Mouse (Mus musculus): ENCODE results near the gene Wwox.

Wwox gene

DNA sequence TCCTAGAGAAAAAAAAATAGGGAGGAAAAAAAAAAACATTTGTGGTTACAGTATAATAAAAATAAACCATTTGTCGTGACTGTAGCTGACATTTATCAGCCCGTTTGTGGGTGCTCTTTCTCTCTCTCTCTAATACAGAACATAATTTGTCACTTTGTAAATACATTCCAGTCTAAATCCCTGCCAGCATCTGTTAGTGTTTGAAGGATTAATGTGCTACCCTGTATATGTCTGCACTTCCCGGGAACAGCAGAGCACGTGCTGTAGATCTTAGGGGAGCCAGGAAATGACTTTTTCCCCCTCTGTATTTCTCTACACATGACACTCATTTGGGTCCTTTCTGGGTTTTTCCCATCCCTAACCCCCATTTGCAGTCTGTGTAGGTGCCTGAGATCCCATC is 219.0 kb downstream of the Wwox start:
- DNase-seq (ENCODE audit: low read depth in 2 of 2, low spot score in 2 of 2): no peak

DNA sequence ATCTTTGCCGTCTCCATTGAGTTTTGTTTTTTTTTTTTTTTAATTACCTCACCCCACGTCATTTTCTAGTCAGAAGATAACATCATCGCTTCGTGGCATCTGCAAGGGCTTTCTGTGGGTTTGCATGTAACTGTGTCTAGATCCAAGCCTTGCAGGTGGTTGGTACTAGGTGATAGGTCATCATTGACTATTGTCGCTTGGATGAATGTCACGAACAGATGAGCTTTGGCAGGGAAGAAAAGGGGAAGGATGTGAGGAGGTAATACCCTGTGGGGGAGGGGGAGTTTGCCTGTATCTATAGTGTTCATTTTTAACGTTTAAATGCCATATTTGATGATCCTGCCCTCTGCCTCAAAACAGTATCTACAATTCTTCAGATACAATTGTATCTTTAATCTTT is 223.6 kb downstream of the Wwox start:
- no peak for DNase-seq (ENCODE audit: low read depth in 2 of 2, low spot score in 2 of 2)

DNA sequence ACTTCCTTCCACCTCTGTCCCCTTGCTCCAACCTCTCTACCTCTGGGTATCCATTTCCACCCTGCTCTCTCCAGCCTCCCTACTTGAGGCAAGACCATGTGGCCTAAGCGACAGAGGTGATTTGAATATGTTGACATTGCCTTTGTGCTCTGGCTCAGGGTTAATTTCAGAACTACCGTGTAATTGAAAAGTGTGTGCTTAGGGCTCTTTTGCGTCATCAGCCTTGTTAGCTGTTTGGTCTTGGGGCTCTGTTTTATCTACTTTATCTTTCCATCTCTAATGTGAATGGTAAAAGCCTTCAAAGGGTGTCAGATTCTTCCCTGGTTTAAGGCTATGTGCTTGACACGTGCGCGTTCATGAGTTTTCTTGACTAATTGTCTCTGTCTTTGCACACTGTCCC is 226.1 kb downstream of the Wwox start:
- no peak for DNase-seq (ENCODE audit: low read depth in 2 of 2, low spot score in 2 of 2)

DNA sequence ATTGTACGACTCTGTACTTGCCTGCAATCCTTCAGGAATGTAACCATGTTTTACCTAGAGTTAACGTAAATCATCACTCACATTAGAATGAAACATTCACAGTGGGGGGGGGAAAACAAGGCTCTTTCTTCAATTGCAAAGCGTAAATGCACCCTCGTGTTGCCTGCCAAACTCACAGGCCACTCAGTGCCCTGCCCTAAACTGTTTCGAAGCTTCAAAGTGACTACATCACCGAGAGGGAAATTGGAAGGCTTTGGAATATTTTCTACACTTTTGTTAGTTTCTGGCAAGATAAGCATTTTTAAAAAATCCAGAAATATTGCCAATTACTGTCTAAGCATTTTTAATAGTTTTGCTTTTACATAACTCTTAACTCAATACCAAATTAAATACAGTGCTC is 231.3 kb downstream of the Wwox start:
- no peak for DNase-seq (ENCODE audit: low read depth in 2 of 2, low spot score in 2 of 2)

DNA sequence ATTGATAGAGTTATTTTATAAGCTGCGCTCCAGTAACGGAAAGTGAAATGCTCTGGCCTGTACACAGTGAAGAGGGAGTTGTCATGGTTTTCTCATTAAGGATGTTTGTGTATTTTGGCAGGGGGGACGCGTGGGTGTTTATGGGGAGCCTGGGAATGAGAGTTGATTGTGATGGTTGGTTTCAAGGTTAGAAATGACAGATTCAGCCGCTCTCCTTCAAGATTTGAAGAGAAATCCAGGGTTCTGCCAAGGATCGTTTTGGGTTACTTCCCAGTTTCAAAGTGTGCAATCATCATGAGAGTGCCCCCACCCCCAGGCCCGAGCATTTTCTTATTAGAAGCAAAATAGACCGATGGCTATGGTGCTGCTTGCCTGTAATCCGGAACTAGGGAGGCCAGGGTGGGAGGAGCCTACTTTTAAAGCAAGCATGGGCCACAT is 231.8 kb downstream of the Wwox start:
- DNase-seq (ENCODE audit: low read depth in 2 of 2, low spot score in 2 of 2): no peak

DNA sequence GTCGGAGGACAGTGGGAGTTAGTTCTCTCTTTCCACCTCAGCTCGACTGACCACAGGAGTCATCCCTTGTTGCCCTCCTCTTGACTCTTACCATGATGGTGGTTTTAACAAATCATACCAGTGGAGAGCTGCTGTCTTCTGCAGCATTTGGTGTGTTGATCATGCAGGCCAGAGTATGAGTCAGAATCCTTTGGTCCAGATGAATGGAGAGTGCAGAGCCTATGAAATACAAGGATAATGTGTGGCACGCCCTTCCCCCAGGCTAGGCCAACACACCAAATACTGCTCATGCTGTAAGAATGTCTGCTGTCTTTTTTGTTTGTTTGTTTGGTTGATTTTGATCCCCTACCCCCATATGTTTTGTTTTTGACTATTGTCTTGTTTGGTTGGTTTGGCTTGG is 234.0 kb downstream of the Wwox start:
- no peak for DNase-seq (ENCODE audit: low read depth in 2 of 2, low spot score in 2 of 2)

DNA sequence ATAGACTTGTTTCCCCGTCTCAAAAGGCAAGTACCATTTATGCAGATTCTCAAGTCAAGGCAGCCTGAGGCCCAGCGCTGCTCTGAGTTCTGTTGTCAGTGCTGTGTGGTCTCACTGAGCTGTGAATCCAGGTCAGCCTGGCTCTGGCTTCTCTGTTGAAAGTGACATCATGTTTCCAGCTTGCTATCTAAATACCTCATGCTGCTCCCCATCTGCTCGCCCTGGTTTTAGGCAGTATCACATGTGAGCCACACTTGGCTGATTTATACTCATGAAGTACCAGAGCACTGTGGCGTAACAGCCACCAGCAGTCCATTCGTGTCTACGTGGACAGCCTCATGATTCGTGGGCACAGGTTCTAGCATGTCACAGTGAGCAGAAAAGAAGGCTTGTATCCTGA is 235.7 kb downstream of the Wwox start:
- DNase-seq (ENCODE audit: low read depth in 2 of 2, low spot score in 2 of 2): no peak

DNA sequence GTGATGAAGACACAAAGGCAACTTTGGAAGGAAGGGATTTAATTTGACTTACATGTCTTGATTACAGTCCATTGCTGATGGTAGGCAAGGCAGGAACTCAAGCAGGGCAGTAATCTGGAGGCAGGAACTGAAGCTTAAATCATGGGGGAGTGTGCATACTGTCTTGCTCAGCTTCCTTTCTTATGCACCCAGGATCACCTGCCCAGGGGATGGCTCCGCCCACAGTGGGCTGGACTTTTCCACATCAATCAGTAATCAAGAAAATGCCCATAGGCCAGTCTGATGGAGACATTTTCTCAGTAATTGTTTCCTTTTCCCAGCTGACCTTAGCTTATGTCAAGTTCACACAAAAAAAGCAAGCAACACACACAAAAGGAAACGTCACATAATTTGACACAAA is 237.5 kb downstream of the Wwox start:
- no peak for DNase-seq (ENCODE audit: low read depth in 2 of 2, low spot score in 2 of 2)

DNA sequence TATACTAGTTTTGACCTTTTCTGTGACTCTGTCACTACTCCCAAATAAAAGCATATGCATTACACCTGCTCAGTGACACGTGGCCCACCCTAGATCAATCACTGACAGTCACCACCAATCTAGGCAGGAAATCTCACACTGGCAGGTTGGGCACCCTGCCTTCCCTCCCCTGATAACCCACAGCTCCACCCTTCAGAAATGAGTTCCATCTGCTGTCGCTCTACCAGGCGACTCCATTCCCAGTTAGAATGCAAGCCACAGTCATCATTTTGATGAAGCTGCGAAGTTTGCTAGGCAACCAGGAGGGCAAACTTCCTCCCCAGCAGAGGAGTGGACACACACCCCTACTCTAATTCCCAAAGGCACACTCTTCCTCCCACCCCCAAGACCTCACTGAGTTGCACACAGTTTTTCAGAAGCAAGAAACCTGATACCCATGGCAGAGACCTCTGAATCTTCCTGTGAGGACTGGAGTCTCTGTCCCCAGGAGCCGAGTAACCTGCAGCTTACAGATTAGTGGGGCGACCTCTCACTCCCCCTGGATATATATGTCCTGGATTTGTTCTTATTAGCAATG is 238.2 kb downstream of the Wwox start:
- DNase-seq (ENCODE audit: low read depth in 2 of 2, low spot score in 2 of 2): no peak

DNA sequence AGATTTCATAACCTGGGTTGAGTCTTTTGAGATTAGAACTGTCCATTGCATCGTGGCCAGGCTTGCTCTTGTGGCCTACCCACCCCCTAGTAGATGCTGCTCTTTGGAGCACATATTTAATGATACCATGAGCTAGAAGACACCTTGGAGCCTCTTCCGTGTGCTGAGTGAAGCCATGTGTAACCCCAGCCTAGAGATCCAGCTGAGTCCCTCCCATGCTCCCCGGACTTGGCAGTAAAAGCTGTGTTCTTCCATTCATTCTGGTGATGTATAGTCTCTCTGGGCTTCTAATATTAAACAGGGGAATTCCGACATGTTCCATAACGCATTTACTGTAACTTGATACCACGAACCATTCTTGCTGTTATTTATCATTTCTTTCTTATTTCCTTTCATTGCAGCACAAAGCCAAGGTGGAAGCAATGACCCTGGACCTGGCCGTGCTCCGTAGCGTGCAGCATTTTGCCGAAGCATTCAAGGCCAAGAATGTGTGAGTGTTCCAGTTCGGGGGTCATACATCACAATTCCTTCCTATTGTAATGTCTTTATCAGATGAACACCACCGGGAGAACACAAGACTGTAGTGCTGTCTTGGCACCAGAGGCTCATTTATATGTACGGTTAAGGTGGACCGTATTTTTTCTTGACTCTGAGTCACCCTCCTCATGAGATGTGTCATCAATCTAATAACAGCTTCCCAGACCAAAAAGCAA is 240.1 kb downstream of the Wwox start:
- DNase-seq (ENCODE audit: low read depth in 2 of 2, low spot score in 2 of 2): no peak

DNA sequence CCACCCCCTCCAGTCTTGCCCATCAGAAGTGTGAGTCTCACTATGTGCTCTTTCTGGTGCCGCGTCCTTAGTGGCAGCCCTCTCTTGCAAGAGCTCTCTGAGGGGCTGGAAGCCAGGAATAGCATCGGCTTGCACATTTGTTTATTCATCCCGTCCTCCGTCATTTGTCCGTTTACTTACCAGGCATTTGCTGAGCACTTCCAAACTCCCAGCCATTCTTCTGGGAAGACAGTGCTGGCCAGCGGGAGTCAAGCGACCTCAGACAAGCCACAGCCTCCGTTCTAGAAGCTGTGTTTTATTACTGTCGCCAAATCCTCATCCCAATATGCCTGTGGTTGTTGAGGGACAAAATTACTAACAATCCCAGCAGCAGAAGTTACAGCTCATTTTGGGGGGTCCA is 241.7 kb downstream of the Wwox start:
- DNase-seq (ENCODE audit: low read depth in 2 of 2, low spot score in 2 of 2): no peak

DNA sequence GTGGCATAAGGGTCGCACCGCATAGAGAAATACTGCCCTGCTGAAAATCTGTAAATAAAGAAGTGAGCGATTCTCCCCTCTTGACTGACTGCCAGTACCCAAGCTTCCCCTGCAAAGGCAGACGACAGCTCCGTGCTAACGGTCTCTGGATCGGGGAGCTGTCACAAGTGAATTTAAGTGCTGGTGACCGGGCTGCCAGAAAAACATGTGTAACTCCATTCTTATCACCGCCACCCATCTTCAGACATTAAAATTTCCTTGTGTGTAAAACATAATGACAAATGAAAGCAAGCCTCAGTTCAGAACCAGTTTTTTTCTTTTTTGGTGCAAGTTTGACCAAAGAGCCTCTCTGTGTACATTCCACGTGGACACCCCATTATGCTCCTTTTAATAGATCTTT is 242.7 kb downstream of the Wwox start:
- DNase-seq (ENCODE audit: low read depth in 2 of 2, low spot score in 2 of 2): no peak

DNA sequence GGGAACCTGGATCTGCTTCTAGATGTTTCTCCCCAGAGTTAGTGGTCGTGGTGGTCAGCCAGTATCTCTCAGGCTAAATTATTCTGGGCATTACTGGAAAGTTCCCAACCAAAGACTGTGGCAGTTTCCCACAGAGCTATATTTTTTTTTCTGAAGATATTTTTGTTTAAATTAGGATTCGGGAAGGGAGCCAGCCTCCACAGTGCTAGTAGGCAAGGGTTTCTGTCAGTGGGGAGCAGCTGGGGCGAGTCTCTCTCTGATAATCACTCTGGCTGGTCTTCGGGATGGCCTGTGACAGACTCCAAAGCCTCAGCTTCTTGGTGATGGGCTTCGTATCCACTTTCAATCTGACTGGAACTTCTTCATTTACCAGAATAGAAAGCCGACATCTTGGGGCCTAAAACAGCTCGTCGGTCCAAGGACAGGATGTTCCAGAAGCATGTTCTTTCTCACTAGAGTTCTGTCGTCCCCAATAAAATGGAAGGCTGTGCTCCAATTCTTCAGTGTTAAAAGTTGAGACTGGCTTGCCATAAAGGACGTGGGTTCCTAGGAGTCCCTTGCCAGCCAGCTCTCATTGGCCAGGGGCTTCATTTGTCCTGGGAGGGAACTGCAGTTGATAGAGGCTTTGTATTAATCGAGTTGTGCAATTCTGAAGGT is 244.7 kb downstream of the Wwox start:
- no peak for DNase-seq (ENCODE audit: low read depth in 2 of 2, low spot score in 2 of 2)

DNA sequence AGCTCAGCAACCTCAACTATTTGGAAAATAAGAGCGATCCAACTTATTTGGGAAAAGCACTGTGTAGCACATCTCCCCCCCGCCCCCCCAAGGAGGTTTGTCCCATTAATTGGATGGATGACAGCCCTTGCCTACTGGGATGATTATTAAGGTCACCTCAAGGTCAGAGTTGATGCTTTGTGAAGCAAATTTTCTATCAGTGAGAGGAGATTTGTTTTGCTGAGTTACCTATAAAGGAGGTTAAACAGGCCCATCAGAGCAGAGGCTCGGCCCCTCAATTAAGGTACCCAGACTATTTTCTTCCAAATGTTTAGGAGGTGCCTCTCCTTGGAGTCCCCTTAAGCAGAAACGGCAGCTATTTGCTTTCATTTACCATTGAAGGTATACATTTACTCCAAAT is 247.0 kb downstream of the Wwox start:
- no peak for DNase-seq (ENCODE audit: low read depth in 2 of 2, low spot score in 2 of 2)

DNA sequence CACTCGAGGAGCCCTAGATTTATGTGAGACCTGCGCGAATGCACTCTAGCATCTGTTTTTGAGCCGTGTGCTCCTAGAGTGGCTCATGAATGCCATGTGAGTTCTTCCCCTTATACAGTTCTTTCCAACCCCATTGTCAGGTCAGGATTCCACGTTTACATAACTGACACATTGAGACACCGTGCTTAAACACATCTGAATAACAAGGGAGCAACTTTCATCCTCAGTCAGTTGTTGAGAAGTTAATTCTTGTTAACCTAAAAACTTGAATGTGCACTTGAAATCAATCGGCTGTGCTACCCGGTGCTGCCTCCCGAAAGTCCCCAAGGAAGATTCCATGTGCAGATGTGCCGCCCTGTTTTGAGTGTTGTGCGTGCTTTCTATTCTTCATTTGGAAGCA is 249.3 kb downstream of the Wwox start:
- DNase-seq (ENCODE audit: low read depth in 2 of 2, low spot score in 2 of 2): no peak

DNA sequence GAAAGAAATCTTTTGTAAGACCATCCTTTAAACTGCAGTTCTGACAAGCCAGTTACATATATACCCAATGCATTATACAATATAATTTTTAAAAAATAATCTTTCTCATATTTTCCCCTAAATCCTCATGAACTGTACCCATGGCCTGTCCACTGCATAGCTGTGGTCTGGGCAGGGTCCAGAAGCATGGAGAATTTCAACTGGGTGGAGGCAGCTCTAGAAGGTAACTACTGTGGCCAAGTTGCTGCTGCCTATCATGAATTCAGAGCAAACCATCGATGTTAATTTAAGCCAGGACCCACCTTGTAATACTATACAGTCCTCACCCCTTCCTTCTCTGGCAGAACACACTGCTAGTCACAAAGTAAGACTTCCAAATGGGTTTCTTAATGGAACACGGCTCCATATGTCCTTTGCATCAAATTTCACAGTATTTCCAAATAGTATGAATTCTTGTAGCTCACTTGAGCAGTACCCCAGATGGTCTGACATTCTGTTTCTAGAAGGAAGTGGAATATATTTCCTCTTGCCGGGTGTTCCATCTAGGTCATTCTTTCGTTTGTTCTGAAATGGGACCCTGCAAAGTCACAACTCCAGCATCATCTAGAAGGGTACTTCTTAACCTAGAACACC is 255.2 kb downstream of the Wwox start:
- DNase-seq (ENCODE audit: low read depth in 2 of 2, low spot score in 2 of 2): no peak

DNA sequence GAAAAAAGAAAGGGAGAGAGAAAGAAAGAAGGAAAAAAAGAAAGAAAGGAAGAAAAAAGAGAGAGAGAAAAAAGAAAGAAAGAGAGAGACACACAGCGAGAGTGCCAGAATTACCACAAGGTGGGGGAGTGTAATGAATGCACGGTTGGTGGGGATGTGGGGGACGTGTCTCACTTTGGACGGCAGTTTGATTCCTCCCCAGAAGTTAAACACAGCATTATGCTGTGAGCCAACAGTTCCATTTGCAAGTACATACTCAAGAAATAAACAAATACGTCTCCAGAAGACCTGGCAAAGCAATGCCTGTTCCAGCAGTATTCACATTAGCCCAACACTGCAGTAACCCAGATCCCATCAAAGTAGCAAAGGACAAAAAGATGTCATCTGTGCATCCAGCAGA is 264.1 kb downstream of the Wwox start:
- DNase-seq (ENCODE audit: low read depth in 2 of 2, low spot score in 2 of 2): no peak

DNA sequence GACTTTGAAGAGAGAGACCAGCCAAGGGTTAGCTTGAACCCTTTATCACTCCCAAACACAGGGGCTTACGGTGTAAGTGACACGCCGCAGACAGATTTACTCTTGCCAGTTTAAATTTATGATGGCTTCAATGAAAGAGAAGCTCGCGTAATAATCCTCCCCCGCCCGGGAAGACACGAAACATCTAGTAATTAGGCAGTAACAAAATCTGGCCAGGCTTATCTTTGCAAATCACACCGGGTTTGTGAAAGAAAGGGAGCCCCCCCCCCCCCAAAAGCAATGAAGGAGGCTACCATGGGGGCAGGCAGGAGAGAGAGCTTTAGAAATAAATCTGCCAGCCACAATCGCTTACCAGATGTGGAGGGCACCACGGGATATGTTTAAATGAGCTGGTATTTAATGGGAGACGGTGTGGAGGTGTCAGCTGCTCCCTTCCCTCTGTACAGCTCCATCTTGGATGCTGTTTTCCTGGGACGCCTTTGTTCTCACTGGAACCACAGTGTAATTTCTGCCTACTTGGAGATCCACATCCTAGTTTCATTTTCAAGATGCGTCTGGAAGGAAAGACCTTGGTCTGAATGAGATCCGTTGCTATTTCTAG is 268.2 kb downstream of the Wwox start:
- no peak for DNase-seq (ENCODE audit: low read depth in 2 of 2, low spot score in 2 of 2)

DNA sequence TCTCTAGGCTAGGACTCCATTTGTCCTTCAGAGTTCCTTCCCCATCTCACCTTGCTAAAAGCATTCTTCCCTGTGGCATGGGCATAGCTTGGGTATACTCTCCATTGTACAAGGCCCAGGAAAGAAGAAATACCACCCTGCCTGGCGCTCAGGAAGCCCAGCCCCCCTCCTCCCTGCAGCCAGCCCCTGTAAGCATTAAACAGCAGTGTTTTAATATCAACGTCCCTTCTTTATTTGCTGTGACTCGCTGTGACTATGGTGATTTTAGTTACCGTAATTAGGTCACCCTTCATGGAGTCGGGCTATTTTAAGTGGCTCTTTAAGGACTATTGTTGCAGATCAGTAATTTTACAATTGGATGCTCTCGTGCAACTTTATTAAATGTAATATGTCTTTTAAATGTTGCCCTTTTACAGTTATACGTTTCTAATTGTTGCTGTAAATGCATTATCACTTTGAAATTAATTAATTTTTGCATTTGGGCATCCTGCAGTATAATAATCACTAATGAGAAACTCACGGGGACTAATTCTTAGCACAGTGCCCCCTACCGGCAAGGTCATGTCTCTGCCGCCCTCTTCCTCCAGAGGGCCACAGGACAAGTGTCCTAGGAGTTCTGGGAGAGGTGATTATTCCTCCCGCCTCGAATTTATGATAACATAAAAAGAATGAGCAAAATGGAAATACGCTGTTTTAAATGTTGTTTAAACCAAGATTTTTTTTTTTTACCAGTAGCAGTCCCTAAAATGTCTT is 276.0 kb downstream of the Wwox start:
- DNase-seq (ENCODE audit: low read depth in 2 of 2, low spot score in 2 of 2): no peak

DNA sequence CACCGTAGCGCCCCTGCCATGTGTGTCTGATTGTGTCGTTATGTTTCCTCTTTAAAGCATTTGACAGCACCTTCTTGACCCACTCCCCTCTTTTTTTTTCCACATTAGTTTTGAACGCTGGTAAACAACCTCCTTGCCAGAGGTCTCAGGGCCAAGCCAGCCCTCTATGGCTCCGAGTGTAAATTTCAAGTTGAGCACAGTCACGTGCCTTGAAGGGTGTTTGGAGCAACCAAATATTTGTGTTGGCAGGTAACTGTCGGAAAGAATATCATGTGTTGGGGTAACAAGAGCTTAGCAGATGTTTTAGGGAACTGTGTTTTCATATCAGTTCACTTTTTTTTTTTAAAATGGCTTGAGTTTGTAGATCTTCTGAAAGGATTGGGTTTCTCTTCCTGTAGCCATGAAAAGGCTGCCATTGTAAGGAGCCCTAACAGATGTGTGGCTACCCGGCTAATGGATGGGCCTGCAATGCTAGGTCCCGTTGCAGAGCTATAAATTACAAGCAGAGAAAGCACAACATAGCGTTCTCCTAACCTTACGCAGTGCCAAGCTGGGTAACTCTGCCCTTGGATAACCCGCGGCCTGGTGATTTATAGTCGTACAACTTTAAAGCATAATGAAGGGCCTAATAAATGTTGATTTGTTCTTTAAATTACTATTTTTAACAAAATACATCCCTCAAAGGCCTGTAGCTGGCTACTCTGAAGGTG is 277.2 kb downstream of the Wwox start:
- no peak for DNase-seq (ENCODE audit: low read depth in 2 of 2, low spot score in 2 of 2)

DNA sequence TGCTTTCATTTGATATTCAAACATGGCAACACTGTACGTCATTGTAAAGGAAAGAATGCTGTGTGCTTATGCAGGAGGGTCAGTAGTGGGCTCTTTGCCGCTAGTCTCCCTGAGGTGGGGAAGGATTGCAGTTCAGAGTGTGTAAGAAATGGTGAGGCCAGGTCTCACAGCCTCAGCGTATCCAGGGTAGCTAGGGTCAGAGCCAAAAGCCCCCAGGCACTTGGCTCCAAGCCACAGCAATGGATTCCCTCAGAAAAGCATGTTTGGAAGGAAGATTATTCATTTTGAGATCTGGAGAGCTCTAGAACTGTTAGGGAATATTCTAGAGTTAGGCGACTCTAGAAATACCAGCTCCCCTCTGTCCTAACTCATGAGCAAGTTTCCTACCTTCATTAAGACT is 279.4 kb downstream of the Wwox start:
- no peak for DNase-seq (ENCODE audit: low read depth in 2 of 2, low spot score in 2 of 2)

All from CD8-positive naive resting alpha-beta T cell, adult 2 months (primary cell).